14 mouse cellular contexts compared by ENCODE assay signal in the genomic region with DNA sequence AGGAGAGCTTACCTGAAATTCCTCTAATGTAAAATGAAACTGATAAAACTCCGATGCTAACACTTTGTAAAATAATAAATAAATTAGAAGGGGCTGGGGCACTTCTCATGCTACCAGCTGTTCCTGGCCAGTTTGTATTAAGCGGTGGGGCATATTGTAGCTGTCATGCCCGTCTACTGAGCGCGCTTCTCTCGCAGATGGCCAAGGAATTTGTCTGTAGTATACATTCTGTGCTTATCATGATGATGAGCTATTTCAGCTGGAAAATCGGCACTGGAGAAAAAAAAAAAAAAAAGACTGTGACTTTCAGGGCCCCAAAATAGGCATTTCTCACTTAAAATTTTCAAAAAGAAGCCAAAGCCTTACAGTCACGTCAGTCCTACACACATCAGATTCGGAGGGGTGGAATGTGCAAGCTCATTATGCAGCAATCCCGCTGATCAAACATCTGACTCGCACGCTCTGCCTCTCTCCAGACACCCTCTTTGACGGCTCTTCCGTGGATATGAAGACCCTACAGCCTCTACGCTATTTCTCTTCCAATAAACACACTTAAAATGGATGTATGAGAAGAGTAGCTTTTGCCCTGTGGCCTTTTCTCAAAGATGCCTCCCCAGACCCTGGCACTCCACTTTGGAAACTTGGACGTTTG.
DNase-seq lines count a peak whose midpoint lies in the region; ATAC-seq and TF ChIP-seq lines count a peak whose summit lies in the region.
"Had no signal": no experiment of that assay in that cellular context is flagged by ENCODE, and none has a peak within 500 bp of the region (broad histone marks: within the 10 kb centered on the region; RNA-seq: fewer than 3 reads in every experiment).

No protein-coding gene starts in this region.

- H3K27me3 ChIP-seq in lung, postnatal 0 days (replicated peaks; ENCODE audit: insufficient read depth, low read length) = no peaks in the 10 kb centered on the region
- H3K27me3 ChIP-seq in forebrain, embryonic 16.5 days (replicated peaks; ENCODE audit: control insufficient read depth, insufficient read depth, low read length) = no peaks in the 10 kb centered on the region
- no peaks in the 10 kb centered on the region for H3K27me3 ChIP-seq in heart, embryonic 12.5 days (replicated peaks)

- no peaks in the 10 kb centered on the region for H3K9me3 ChIP-seq in lung, postnatal 0 days (ENCODE audit: low read length)
- no peaks in the 10 kb centered on the region for H3K9me3 ChIP-seq in forebrain, embryonic 16.5 days (ENCODE audit: control insufficient read depth, low read length)
- peaks cover 8% of the 10 kb centered on the region; the same call in 1 of the 2 replicates for H3K9me3 ChIP-seq in heart, embryonic 12.5 days (replicated peaks)

- DNase-seq in lung, postnatal 0 days (ENCODE audit: low spot score) = peak; percentile 6
- no peak for DNase-seq in lung, postnatal 25 days (ENCODE audit: low spot score)
- DNase-seq in left cerebral cortex, postnatal 14 days (ENCODE audit: low spot score in 2 of 2) = peak; percentile 31 to 52
- peak; percentile 53 to 73 for DNase-seq in right cerebral cortex, postnatal 10 days (ENCODE audit: low spot score in 2 of 2)
- no peak for DNase-seq in layer of hippocampus, adult 9-10 months (ENCODE audit: low spot score)
- DNase-seq in urinary bladder, postnatal 36 days (ENCODE audit: low spot score in 2 of 2) = no peak
- DNase-seq: cerebellum, postnatal 14 days; gastrocnemius, postnatal 36 days; heart, postnatal 10 days; kidney, adult 18-20 months; liver; thymus, postnatal 36 days had no signal

- TF ChIP-seq EP300 in lung, postnatal 0 days (IDR thresholded peaks at IDR 0.05) = no peak

- H3K27ac ChIP-seq in lung, postnatal 0 days (ENCODE audit: low read length) = no peak overlapping the region
- no peak overlapping the region; the same call in 1 of the 2 replicates for H3K27ac ChIP-seq in forebrain, embryonic 16.5 days (ENCODE audit: low read length)
- no peak overlapping the region for H3K27ac ChIP-seq in heart, embryonic 12.5 days (ENCODE audit: poor library complexity, severe bottlenecking)

- intact Hi-C loops in left cerebral cortex, postnatal 14 days (cut with DNase I) = no loop called here

- no peak overlapping the region for H3K4me2 ChIP-seq in lung, postnatal 0 days (replicated peaks; ENCODE audit: low read depth, low read length)
- peak overlapping the region; percentile 24 for H3K4me2 ChIP-seq in forebrain, embryonic 16.5 days (ENCODE audit: low read length)
- H3K4me2 ChIP-seq in heart, embryonic 12.5 days = no peak overlapping the region

- H3K9ac ChIP-seq in lung, postnatal 0 days (replicated peaks; ENCODE audit: low read depth) = no peak overlapping the region
- no peak overlapping the region for H3K9ac ChIP-seq in forebrain, embryonic 16.5 days (replicated peaks; ENCODE audit: low read depth, low read length)
- no peak overlapping the region for H3K9ac ChIP-seq in heart, embryonic 12.5 days

- TF ChIP-seq CTCF in lung, postnatal 0 days (IDR thresholded peaks at IDR 0.05) = no peak

- H3K36me3 ChIP-seq in lung, postnatal 0 days (ENCODE audit: insufficient read depth, low read length) = no peaks in the 10 kb centered on the region
- no peaks in the 10 kb centered on the region for H3K36me3 ChIP-seq in forebrain, embryonic 16.5 days (ENCODE audit: control insufficient read depth, insufficient read depth)
- no peaks in the 10 kb centered on the region for H3K36me3 ChIP-seq in heart, embryonic 12.5 days

- no peak overlapping the region for H3K4me3 ChIP-seq in lung, postnatal 0 days (ENCODE audit: low read depth, low read length)
- no peak overlapping the region for H3K4me3 ChIP-seq in forebrain, embryonic 16.5 days (replicated peaks; ENCODE audit: low read length)
- H3K4me3 ChIP-seq in heart, embryonic 12.5 days = no peak overlapping the region

- H3K4me1 ChIP-seq in lung, postnatal 0 days (ENCODE audit: insufficient read depth, low read depth, low read length) = no peaks in the 10 kb centered on the region
- peaks cover 6% of the 10 kb centered on the region; the same call in 1 of the 2 replicates for H3K4me1 ChIP-seq in forebrain, embryonic 16.5 days (replicated peaks; ENCODE audit: control insufficient read depth, insufficient read depth, low read length)
- no peaks in the 10 kb centered on the region for H3K4me1 ChIP-seq in heart, embryonic 12.5 days (replicated peaks)

- no peak for ATAC-seq in lung, postnatal 0 days
- ATAC-seq in forebrain, embryonic 16.5 days = peak; percentile 81
- ATAC-seq in heart, embryonic 12.5 days (ENCODE audit: insufficient number of reproducible peaks, low FRiP score) = no peak

- 42% methylated on average over 16 of the region's 16 CpGs for WGBS in lung, postnatal 0 days
- WGBS in forebrain, embryonic 16.5 days = 30% methylated on average over 16 of the region's 16 CpGs
- 60% methylated on average over 16 of the region's 16 CpGs for whole genome bisulfite sequencing in heart, embryonic 12.5 days

Comparison
In these comparisons a context has a peak if more than half of its experiments do, and no peak if none do; other contexts are left out.
1. DNase-seq: peak in lung, postnatal 0 days (single experiment), left cerebral cortex, postnatal 14 days (2 of 2) and right cerebral cortex, postnatal 10 days (2 of 2); none in lung, postnatal 25 days (single experiment), layer of hippocampus, adult 9-10 months (single experiment) and urinary bladder, postnatal 36 days (0 of 2).